Mouse (Mus musculus): Measurements from ENCODE around the gene Zfp710.

DNA sequence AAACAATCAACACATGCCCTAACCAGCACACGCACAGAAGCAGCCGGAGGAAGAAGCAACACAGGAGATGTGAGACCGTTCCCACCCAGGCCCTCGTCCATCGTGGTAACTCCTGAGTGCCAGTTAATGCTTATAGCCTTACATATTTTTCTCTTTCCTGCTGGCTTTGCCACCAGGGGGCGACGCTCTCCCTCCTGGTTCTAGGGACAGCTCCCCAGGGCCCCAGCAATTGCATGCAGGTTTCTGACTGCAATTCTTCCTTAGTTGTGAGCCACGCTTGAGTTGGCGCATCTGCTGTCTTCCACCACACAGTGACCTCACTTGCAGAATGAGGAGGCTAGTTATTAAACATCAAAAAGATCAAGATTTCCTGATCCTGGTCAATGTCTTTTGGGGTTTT is 107.9 kb downstream of the Zfp710 start:
- TF ChIP-seq POLR2A (IDR thresholded peaks at IDR 0.05; ENCODE audit: extremely low read depth, insufficient read depth, low read length) (no peak), CTCF (IDR thresholded peaks at IDR 0.05; ENCODE audit: low read depth, low read length) (peak; percentile 82)
